Mouse (Mus musculus): ENCODE results near the gene AF067063.
"Not testable (repeated sequence)": the region's sequence is repeated elsewhere in the genome, so short reads cannot be mapped to it uniquely, and the experiment has no call there.

The AF067063 gene

DNA sequence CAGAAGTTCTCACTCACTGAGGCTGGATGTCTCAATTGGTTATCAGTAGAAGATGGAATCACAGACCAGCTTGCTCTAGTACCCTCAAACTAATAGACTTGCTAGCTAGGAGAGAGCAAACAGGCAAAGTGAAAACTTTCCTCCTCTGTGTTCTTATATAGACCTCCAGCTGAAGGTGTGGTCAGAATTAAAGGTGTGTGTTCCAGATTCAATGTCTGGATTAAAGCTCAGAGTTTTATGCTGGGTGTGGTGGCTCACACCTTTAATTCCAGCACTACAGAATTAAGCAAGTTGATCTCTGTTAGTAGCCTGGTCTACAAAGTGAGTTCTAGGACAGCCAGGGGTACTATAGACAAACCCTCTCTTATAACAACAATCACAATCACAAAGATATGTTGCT, at the start of gene AF067063:
Gene AF067063, minus strand, starts transcription at position 101 of the 400 bp plus-strand sequence.
- DNase-seq (ENCODE audit: low spot score in 2 of 2), result not testable (repeated sequence)

DNA sequence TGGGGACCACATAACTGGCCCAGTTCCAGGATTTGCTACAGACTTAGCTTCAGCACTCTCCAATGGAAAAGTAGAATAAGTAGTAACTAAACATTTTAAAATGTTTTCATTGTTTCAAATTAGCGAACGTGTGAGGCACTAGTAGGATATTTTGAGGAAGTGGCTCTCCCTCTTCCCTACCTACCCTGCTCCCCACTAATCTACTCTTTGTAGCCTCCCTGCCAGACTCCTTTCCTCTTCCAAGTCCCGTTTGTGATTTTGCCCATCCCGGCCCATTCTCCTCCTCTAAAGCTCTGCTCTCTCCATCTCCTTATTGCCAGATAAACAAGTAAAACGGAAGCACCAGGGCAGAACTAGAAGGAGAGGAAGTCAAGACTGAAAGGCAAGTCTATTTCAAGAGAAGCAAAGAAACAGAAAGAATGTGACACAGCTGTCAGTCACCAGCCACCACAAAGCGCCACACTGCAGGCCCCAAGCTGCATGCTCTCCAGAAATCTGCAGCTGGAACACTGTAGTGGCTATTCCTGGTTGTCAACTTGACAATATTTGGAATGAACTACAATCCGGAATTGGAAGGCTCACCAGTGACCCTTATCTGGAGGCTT, 34.5 kb upstream of the AF067063 start:
- not testable (repeated sequence) for DNase-seq (ENCODE audit: low spot score in 2 of 2)

DNA sequence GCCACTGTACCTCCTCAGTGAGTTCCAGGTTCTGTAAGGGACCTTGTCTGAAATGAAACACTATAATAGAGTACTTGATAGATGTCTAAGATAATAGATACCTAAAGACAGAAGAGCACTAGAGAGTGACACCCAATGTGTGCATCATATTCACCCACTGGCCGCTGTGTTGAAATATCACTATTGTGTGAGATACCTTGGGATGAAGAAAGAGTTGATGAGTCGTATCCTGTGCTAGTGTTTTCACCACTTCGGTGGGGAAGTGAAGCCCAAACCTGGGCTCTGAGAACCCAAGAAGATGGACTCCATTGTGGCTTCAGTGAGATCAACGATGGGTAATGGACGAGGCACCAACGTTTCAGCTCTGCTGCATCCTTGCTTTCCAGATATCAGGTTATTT, 32.4 kb upstream of the AF067063 start:
- not testable (repeated sequence) for DNase-seq (ENCODE audit: low spot score in 2 of 2)

DNA sequence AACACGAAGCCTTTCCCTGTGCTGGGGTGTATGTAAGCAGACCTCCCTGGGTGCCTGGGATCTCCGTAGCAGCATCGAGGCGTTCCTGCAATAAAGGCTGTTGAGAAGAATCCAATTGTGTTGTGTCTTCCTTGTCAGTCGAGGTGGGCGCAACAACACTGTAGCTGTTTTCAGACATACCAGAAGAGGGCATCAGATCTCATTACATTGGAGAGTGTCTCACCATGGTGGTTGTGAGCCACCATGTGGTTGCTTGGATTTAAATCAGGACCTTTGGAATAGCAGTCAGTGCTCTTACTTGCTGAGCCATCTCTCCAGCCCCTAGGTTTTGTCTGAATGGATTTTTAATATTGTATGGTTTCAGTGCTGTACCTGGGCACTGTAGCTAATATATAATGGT, 10.0 kb upstream of the AF067063 start:
- not testable (repeated sequence) for DNase-seq (ENCODE audit: low spot score in 2 of 2)

DNA sequence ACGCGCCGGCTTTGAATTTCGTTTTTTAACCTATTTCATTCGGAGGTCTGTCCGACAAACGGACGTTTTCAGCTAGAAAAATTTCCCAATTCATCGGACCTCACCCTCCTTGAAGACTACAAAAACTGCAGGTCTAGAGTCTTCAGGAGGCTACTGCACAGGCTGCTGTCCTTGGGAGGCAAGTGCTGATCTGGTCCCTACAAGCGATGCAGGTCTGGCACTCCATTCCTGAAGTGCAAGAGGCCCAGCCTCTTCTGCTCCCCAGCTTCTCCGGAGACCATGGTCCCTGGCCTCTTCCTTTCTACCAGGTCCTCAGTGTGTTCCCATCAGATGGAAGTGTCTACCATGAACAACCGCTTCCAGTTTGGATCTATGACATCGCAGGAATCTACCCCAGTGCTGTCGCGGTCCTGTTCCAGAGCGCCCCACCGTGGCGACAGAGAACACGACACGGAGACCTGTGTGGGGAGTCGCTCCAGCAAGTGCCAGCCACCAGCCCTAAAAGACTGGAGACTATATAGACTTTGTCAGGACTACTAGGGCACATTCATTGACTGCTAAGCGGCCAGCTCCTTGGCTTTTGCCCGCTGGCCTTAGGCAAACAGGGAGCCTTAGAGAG, 7.8 kb upstream of the AF067063 start:
- peak; percentile 4 to 7 for DNase-seq (ENCODE audit: low spot score in 2 of 2)

DNA sequence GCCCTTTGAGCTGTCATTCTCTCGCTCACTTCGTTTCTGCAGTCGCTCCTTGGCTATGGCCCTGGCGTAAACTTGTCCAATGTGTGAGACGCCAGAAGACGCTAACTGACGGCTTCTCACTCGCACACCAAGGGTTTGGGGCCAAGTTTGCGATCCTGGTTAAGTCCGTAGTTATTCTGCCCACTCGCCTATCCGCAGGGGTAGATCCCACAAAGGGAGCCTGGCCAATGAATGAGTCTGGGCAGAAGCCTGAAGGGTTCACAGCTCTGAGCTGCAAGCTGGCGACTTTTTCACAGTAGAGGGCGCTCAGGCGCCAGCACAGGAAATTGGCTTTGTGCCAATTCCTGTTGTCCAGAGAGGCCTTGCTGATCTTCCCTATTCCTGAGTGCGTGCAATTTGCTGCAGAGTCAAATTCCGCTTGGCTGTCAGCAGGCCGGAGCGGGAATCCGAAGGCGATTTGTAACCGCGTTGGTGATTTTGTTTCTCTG, 6.4 kb upstream of the AF067063 start:
- peak; percentile 2 to 9 for DNase-seq (ENCODE audit: low spot score in 2 of 2)

DNA sequence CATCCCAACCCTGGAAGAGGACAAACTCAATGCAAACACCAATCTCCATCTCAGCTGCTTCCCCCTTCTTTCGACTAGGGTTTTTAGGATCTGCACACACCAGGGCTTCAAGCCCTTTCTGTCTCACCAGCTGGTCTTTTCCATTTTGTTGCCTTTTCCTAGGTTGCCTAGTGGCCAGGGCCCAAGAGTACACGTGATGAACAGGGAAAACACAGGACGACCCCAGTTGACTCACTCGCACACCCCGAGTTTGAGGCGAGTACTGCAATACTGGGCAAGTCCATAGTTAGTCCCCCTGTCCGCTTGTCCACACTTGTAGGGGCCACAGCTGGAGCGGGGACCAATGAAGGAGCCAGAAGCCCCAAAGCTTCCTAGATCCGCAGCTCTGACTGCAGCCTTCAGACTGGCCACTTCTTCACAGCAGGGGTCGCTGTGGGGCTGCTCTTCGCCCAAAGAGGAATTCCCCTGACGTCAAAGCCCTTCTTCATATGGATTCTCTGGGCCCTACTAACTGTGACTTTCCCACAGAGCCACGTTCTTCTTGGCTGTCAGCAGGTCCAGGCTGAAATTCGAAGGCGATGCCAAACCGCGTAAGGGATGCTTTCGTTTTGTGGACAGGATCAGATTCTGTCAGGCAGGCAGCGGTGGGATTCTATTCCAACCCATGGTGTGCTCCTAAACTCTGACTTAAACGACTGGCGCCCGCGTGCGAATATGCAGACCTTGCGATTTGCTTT, 5.5 kb upstream of the AF067063 start, which contains the start of gene D13Ertd608e:
Gene D13Ertd608e, plus strand, starts transcription at position 687 of the 737 bp plus-strand sequence.
- peak; percentile 14 to 18 for DNase-seq (ENCODE audit: low spot score in 2 of 2)

DNA sequence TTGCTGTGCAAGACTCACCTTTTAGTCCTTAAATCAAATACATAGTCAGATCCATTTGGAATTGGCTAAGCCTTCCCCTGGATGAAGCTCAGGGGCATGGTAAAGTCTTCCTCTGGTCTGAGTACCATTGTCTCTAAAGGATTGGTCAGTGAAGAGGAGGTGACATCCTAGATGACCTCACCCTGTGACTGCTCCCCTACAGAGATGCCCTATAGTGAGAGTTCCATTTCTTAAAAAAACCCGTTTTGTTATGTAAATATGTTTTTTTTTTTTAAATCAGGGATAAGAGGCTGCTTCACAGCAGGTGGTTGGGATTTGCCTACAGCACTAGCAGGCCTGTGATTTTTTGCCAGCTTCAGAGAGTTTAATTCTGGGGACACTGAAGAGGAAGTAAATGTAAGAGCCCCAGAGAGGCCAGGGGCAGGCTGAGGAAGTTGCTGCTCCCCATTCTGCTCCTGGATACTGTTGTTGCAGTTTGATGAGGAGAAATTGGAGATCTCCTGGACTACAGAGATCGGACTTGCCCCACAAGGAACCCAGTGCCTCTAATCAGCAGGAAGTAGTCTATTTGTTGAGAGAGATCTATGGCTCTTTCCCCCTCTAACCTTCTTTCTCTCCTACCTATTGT, 12.3 kb downstream of the AF067063 start:
- DNase-seq (ENCODE audit: low spot score in 2 of 2), result no peak

DNA sequence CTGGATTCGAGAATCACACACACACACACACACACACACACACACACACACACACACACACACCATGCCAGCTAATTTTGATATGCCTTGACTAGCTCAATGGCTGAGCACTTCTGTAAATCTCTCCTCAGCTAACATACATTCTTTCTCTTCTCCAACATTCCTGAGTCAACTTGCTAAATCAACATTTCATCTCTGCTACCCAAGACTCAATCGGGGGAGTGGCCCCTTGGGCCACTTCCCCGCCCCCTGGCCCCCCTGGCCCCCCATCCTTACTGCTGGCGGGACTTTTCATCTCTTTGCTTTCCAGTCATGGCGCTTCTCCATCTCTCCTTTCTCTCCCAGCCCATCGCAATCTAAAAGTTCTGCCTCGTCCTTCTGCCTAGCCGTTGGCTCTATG, 13.2 kb downstream of the AF067063 start:
- DNase-seq (ENCODE audit: low spot score in 2 of 2), result no peak

DNA sequence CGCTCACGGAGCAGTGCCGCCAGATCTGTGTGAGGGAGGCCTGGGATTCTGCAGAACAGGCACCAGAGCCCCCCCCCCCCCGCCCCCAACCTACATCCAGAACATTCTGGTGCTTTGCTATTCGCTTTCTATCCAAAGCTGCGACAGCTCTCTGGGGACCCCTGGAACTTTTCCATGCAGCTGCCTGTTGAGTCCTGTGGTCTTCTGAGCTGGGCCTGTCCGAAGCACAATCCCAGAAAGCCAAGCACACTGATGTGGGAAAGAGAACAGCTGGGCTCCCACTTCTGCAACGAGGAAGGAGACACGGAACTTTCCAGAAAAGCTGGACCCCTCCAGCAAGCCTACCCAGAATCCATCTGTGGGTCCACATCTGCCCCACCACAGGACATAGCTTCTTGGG, 20.0 kb downstream of the AF067063 start:
- DNase-seq (ENCODE audit: low spot score in 2 of 2), result no peak

DNA sequence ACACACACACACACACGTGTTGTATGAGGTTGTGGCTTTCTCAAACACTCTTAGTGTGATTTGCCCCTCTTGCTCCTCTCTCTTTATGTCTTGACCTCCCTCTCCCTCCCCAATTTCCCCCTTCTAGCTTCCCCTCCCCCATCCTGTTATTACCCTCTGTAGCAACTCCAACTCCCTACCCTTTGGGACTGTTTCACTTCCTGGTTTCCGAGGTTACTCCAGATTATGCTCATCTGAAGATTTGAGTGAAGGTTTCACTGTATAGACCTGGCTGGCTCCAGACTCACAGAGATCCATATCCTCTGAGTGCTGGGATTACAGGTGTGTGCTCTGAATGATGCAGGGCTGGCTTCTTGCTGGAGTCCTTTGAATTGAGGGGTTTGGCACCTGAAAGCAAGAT, 21.1 kb downstream of the AF067063 start:
- no peak for DNase-seq (ENCODE audit: low spot score in 2 of 2)

DNA sequence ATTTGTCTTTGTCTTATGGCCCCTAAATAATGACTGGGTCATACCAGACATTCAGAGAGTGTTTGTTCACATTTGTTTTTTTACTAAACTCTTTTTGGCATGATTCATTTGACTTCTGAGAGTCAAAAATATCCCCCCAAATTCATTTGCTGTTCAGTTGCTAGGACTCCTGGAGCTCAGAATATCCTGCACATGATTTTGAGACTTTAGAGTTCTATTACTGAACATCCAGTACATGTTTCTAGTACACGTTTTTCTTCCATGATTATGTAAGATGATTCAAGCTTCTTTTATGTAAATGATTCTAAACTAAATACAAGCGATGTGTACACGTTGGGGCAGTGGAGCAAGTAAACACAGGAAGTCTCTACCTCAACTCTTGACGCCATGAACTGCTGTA, 32.4 kb downstream of the AF067063 start:
- no peak for DNase-seq (ENCODE audit: low spot score in 2 of 2)

DNA sequence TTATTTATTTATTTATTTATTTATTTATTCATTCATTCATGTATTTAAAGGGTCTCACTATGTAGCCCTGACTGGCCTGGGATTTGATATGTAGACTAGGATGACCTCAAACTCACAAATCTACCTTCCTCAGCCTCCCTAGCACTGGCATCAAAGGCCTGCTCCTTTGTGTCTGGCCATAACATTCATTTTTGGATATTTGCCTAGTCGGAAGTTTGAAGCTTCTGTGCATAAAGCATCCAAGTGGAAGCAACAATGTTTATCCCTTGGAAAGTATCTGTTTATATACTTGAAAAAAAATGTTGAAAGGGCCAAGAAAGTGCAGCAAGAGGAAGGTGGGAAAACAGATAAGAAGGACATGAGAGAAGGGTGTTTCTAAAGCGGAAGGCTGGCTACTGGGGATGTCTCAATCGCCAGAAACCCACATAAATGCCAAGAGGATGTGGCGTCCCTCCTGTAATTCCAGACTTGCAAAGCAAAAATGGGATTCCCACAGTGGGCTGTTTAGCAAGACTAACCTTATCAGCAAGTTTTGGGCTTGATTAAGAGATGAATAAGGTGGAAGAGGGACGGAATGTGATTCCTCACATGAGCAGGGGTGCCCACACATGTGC, 37.1 kb downstream of the AF067063 start:
- no peak for DNase-seq (ENCODE audit: low spot score in 2 of 2)

DNA sequence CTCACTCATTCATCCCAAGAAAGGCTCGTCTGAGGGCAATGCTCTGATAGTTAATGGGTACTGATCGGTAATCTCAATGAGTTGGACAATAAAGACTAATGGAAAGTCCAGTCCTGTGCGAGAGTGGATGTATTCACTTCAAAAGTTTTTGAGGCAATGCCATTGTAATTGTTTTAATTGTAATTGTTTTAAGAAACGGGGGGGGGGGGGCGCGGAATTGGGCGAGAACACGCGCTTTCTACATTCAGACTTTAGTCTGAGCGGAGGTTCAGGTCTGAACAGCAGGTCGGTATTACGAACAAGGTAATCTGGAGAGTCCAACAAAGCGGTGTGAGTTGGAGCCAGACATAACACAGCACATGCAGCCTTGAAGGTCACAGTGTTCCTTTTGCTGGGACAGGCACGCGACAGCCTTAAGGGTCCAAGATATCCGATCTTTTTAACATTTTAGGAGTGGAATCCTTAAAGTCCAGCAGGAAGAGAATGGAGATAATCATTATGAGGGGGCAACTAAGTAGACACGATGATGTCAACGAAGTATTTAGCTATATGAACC, 38.4 kb downstream of the AF067063 start:
- no peak for DNase-seq (ENCODE audit: low spot score in 2 of 2)

DNA sequence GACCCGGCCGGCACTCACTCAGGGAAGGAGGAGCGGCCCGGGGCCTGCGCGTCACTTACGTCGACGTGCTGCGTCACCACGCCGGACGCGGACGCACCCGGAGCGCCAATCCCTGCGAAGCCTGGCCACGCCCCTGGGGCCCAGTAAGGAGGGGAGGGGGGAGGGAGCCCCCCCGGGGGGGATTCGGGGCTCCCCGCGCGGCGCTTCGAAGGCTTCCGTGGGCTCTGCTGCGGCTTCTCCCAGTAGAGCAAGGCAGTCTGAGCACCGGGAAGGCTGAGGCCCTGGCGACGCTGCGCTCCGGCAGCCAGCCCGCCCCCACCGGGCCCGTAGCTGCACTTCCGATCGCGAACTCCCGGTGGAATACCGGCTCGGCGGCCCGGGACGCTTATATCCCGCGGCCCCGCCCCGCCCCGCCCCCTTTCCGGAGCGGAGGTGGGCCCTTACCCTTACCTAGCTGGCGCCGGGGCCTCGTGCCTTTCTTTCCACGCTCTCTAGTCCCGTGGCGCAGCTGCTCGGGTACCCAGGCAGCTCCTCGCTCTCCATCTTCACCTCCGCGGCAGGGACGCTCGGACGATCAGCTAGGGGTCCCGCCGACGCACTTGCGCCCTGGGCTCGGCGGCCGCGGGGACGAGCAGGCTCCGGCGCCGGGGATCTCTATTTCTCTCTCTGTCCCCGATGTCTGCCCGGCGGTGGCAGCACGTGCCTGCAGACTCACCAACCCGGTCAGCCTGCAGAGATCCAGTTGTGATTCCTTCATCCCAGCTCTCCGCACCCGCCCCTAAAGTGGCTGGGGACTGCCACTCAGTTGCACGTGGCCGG, 39.0 kb downstream of the AF067063 start, which contains the start of gene Zfp131:
Gene Zfp131, minus strand, starts transcription at position 129 of the 819 bp plus-strand sequence.
- DNase-seq (ENCODE audit: low spot score in 2 of 2), result peak; percentile 89 to 93

DNA sequence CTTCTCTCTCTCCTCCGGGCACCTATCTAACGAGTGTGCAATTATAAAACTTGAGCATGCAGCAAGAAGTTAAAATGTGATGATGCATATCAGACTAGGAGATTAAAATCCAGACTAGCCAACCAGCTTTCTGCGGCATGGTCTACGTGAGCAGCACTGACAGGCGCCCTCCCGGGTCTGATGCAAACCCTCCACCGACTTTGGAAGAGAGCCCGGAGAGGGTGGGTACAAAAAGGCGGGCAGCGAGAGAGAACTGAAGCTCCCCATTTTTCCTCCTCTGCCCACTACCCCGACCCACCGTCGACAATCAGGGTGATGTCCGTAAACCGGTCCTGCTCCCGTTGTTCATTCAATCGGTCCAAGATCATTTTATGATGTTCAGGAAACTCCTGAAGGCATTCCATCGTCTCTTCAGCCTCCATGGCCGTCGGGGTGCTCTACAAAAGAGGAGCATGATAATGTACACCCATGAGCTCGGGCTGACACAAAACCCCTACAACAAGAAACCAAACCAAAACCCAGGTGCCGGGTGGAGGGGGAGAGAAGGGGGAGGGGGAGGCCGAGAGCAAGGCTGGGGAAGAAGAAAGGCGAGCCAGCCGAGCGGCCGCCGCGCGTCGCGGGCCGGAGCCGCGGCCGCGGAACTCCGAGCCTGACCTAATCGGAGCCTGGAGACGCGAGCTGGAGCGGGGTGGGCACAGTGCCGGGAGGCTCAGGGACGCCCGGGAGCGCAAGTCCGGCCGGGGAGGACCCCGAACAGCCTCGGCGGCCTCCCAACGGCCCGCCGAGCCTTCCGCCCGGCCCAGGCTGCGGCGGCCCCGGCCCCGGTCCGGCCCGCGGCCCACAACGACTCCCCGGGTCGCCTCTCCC, 39.9 kb downstream of the AF067063 start:
- peak; percentile 53 to 69 for DNase-seq (ENCODE audit: low spot score in 2 of 2)

DNA sequence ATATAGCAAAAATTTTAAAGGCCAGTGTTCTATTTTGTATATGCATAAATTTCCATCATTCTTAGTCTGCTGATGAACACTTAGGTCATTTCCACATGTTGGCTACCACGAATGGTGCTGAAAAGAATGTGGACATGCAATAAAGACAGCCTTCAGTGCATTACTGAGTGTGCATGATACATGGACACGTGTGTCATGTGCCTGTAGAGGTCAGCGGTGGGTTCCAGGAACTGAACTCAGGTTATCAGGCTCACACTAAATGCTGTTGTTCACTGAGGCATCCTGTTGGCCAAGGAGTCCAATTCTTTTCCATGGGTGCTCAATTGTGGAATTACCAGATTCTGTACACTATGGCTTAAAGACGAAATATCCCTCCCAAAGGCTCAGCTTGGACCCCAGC, 46.4 kb downstream of the AF067063 start:
- no peak for DNase-seq (ENCODE audit: low spot score in 2 of 2)
